Mouse (Mus musculus) MEL (cell line): ENCODE data around the gene Bclaf1. TPM values are rescaled to one million over a fixed set of nuclear protein-coding genes. Genes with fewer than 3 reads are reported as not detected.

Experiments
- DNase-seq: peaks from one replicate; pipeline ENCODE4 v3.0.0; 2011; ENCODE audit warnings: low read depth, low spot score
- H3K27ac ChIP-seq: 2 replicates; pipeline ENCODE4 v1.5.1; 2012; ENCODE audit warnings: low read depth, mild to moderate bottlenecking, control low read depth, low read length, moderate library complexity; ENCODE audit not compliant: control insufficient read depth
- H3K27me3 ChIP-seq, 2 experiments: fragments of 150-350 bp in 1 of 2; sonication (generic) in 1 of 2; 2 replicates each; pipeline ENCODE4 v1.6.1; 2012; ENCODE audit warnings: low read length in 2 of 2, mild to moderate bottlenecking in 2 of 2, improper control_type of control experiment in 1 of 2, moderate library complexity in 1 of 2; ENCODE audit not compliant: insufficient read depth in 2 of 2, control insufficient read depth in 1 of 2
- H3K36me3 ChIP-seq, 2 experiments: 2 replicates each; pipeline ENCODE4 v1.6.1; 2012 to 2014; ENCODE audit warnings: low read length in 2 of 2, improper control_type of control experiment in 1 of 2, inconsistent platforms in 1 of 2, mild to moderate bottlenecking in 1 of 2; ENCODE audit not compliant: insufficient read depth in 2 of 2, control insufficient read depth in 1 of 2
- H3K4me1 ChIP-seq, 2 experiments: fragments of 150-350 bp in 1 of 2; sonication (generic) in 1 of 2; 2 replicates each; pipeline ENCODE4 v1.6.1; 2012; ENCODE audit warnings: low read length in 2 of 2, improper control_type of control experiment in 1 of 2, mild to moderate bottlenecking in 1 of 2; ENCODE audit not compliant: insufficient read depth in 2 of 2, control insufficient read depth in 1 of 2
- H3K4me3 ChIP-seq, 2 experiments: fragments of 150-350 bp in 1 of 2; sonication (generic) in 1 of 2; 2 replicates each; pipeline ENCODE4 v1.5.1; 2012; ENCODE audit warnings: low read depth in 2 of 2, low read length in 2 of 2, mild to moderate bottlenecking in 2 of 2, moderate library complexity in 2 of 2, control low read depth in 1 of 2, improper control_type of control experiment in 1 of 2; ENCODE audit not compliant: control insufficient read depth in 1 of 2, insufficient read depth in 1 of 2
- H3K79me2 ChIP-seq: 2 replicates; pipeline ENCODE4 v1.6.1; 2012; ENCODE audit warnings: mild to moderate bottlenecking, low read length, moderate library complexity; ENCODE audit not compliant: control insufficient read depth, poor library complexity, insufficient read depth
- H3K9ac ChIP-seq: 2 replicates; pipeline ENCODE4 v1.6.1; 2012; ENCODE audit warnings: low read depth, mild to moderate bottlenecking, control low read depth, low read length, moderate library complexity; ENCODE audit not compliant: control insufficient read depth, poor library complexity, severe bottlenecking
- H3K9me3 ChIP-seq: fragments of 150-350 bp; sonication (generic); replicated peaks from 2 replicates; pipeline ENCODE4 v1.6.1; 2012; ENCODE audit warnings: mild to moderate bottlenecking, low read length, improper control_type of control experiment, moderate library complexity; ENCODE audit not compliant: insufficient read depth
- BHLHE40 ChIP-seq: IDR thresholded peaks from 2 replicates; pipeline ENCODE4 v1.6.1; 2012; ENCODE audit warnings: low read depth, mild to moderate bottlenecking, inconsistent platforms, low read length, improper control_type of control experiment, borderline replicate concordance
- CHD2 ChIP-seq: IDR thresholded peaks from 2 replicates; pipeline ENCODE4 v1.6.1; 2011; ENCODE audit warnings: low read length, improper control_type of control experiment
- ETS1 ChIP-seq: IDR thresholded peaks from 2 replicates; pipeline ENCODE4 v1.6.1; 2012; ENCODE audit warnings: low read depth, mild to moderate bottlenecking, inconsistent platforms, low read length, improper control_type of control experiment, moderate library complexity
- HCFC1 ChIP-seq: IDR thresholded peaks from 2 replicates; pipeline ENCODE4 v1.6.1; 2012; ENCODE audit warnings: low read depth, mild to moderate bottlenecking, inconsistent platforms, low read length, improper control_type of control experiment, moderate library complexity
- JUND ChIP-seq: IDR thresholded peaks from 2 replicates; pipeline ENCODE4 v1.6.1; 2011; ENCODE audit warnings: low read depth, mild to moderate bottlenecking, improper control_type of control experiment, low read length
- KAT2A ChIP-seq: conservative IDR thresholded peaks from 2 replicates; pipeline ENCODE4 v1.6.1; 2012; ENCODE audit warnings: low read depth, low read length, improper control_type of control experiment, inconsistent platforms
- MAFK ChIP-seq: IDR thresholded peaks from 2 replicates; pipeline ENCODE4 v1.6.1; 2011; ENCODE audit warnings: low read depth, mild to moderate bottlenecking, low read length, improper control_type of control experiment, borderline replicate concordance
- MXI1 ChIP-seq: IDR thresholded peaks from 2 replicates; pipeline ENCODE4 v1.6.1; 2011; ENCODE audit warnings: mild to moderate bottlenecking, low read depth, low read length, improper control_type of control experiment
- MYB ChIP-seq: IDR thresholded peaks from 2 replicates; pipeline ENCODE4 v1.6.1; 2011; ENCODE audit warnings: mild to moderate bottlenecking, low read depth, low read length, improper control_type of control experiment
- NELFE ChIP-seq: IDR thresholded peaks from 2 replicates; pipeline ENCODE4 v1.6.1; 2011; ENCODE audit warnings: low read depth, low read length, improper control_type of control experiment
- POLR2A ChIP-seq, 2 experiments: IDR thresholded peaks; 2 replicates each; pipeline ENCODE4 v1.6.1; 2011 to 2012; ENCODE audit warnings: low read length in 2 of 2, mild to moderate bottlenecking in 2 of 2, control low read depth in 1 of 2, improper control_type of control experiment in 1 of 2, low read depth in 1 of 2, moderate library complexity in 1 of 2; ENCODE audit not compliant: control insufficient read depth in 1 of 2, insufficient read depth in 1 of 2, poor library complexity in 1 of 2
- POLR2AphosphoS2 ChIP-seq: IDR thresholded peaks from 2 replicates; pipeline ENCODE4 v1.6.1; 2011; ENCODE audit warnings: low read length, improper control_type of control experiment
- POLR2AphosphoS5 ChIP-seq: IDR thresholded peaks from 2 replicates; pipeline ENCODE4 v1.6.1; 2012; ENCODE audit warnings: low read depth, borderline replicate concordance, mild to moderate bottlenecking, inconsistent platforms, low read length, moderate library complexity, mixed read lengths
- RAD21 ChIP-seq: IDR thresholded peaks from 2 replicates; pipeline ENCODE4 v1.6.1; 2011; ENCODE audit warnings: mild to moderate bottlenecking, low read depth, low read length, improper control_type of control experiment
- TAL1 ChIP-seq: IDR thresholded peaks from 2 replicates; pipeline ENCODE4 v1.6.1; 2012; ENCODE audit warnings: mild to moderate bottlenecking, inconsistent platforms, low read length, moderate library complexity, mixed read lengths
- UBTF ChIP-seq: IDR thresholded peaks from 2 replicates; pipeline ENCODE4 v1.6.1; 2012; ENCODE audit warnings: low read depth, mild to moderate bottlenecking, inconsistent platforms, low read length, improper control_type of control experiment, moderate library complexity, borderline replicate concordance; ENCODE audit not compliant: insufficient read depth
- ZC3H11A ChIP-seq: IDR thresholded peaks from 2 replicates; pipeline ENCODE4 v1.6.1; 2012; ENCODE audit warnings: low read depth, mild to moderate bottlenecking, inconsistent platforms, low read length, improper control_type of control experiment
- polyA plus RNA-seq, 2 experiments: library from polyadenylated mRNA; stranded (reverse) in 1 of 2; unstranded in 1 of 2; fragments of >175 nt in 1 of 2; fragments of >200 nt in 1 of 2; gene quantifications; 2 replicates each; pipeline versions ENCODE4 v1.2.1 to v1.2.4; 2012; ENCODE audit warnings: low replicate concordance in 2 of 2, low read depth in 1 of 2; ENCODE audit not compliant: insufficient read length in 2 of 2, insufficient read depth in 1 of 2, missing spikeins in 1 of 2
- total RNA-seq: library from RNA; depleted of rRNA; stranded (reverse); fragments of 300-350 nt; gene quantifications from 2 replicates; pipeline ENCODE4 v1.2.3, GENCODE M21; 2012

Gene Bclaf1
- total and polyA plus RNA-seq, 3 experiments, result 94.0 to 412 (median 171) TPM

GRCm38 (mm10) chr10:20337872-20338271 is 25.6 kb downstream of the Bclaf1 start:
- H3K4me3 ChIP-seq, result no peak overlapping the region
- no peak for DNase-seq
- H3K9me3 ChIP-seq, result no peaks in the 10 kb centered on the region
- H3K36me3 ChIP-seq, result peaks cover 12 to 68% of the 10 kb centered on the region in 2 experiments
- TF ChIP-seq TAL1, result no peak
- TF ChIP-seq MYB, result no peak
- no peak for TF ChIP-seq RAD21
- no peak for TF ChIP-seq KAT2A
- no peak for TF ChIP-seq UBTF
- no peak for TF ChIP-seq JUND
- no peak for TF ChIP-seq POLR2AphosphoS2
- TF ChIP-seq NELFE, result no peak
- TF ChIP-seq MAFK, result no peak
- no peak for TF ChIP-seq ETS1
- no peak for TF ChIP-seq POLR2AphosphoS5
- TF ChIP-seq ZC3H11A, result no peak
- no peak for TF ChIP-seq HCFC1
- TF ChIP-seq MXI1, result no peak
- TF ChIP-seq CHD2, result no peak
- TF ChIP-seq BHLHE40, result no peak
- H3K79me2 ChIP-seq, result peaks cover 2% of the 10 kb centered on the region; the same call in 1 of the 2 replicates
- H3K4me1 ChIP-seq, result no peaks in the 10 kb centered on the region
- no peak overlapping the region for H3K27ac ChIP-seq
- no peak overlapping the region for H3K9ac ChIP-seq
- no peaks in the 10 kb centered on the region for H3K27me3 ChIP-seq

DNA sequence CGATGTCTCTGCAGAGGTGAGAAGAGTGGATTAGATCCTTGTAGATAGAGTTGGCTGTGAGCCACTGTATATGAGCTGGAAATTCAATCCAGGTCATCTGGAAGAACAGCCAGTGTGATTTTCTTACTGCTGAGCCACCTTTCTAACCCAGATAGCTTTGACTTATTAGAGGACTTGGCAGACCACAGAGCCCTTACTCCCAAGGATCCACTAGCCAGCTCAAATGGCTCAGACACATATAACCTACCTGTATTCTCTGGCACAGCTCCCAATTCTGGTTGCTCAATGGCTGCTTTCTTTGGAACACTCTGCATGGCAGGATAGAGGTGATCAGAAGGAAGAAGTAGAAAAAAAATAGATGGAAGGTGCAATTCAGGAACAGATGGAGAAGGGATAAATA is 33.5 kb downstream of the Bclaf1 start:
- Histone ChIP-seq H3K9me3 (no peaks in the 10 kb centered on the region), H3K79me2 (peaks cover 2% of the 10 kb centered on the region; the same call in 1 of the 2 replicates), H3K4me3 (no peak overlapping the region), H3K9ac (no peak overlapping the region), H3K4me1 (peaks cover 3 to 6% of the 10 kb centered on the region in 2 experiments; a peak in 1 of 4 replicates), H3K27ac (no peak overlapping the region), H3K36me3 (peaks cover 5 to 12% of the 10 kb centered on the region in 2 experiments), H3K27me3 (no peaks in the 10 kb centered on the region)
- TF ChIP-seq TAL1 (no peak), NELFE (0 out of 2 replicates have a peak, but pooled peaks have one; percentile 22), POLR2A (IDR thresholded peaks at IDR 0.05; ENCODE audit: control insufficient read depth in 1 of 2, insufficient read depth in 1 of 2, low read depth in 1 of 2, low read length in 2 of 2, poor library complexity in 1 of 2) (peak in 1 of 2 experiments; percentile 25; a peak in 1 of 4 replicates), POLR2AphosphoS2 (peak; percentile 96)
- peak; percentile 41 for DNase-seq
